Mouse (Mus musculus) cerebellum, postnatal 36 days (tissue): Measurements from ENCODE around the gene Ccl24.
"Not testable (repeated sequence)": the region's sequence is repeated elsewhere in the genome, so short reads cannot be mapped to it uniquely, and the experiment has no call there.

Experiments used
- DNase-seq, 2 experiments: peaks; one replicate each; pipeline ENCODE4 v3.0.0; 2021 to 2022; ENCODE audit warnings: mixed read lengths in 2 of 2

The Ccl24 gene

DNA sequence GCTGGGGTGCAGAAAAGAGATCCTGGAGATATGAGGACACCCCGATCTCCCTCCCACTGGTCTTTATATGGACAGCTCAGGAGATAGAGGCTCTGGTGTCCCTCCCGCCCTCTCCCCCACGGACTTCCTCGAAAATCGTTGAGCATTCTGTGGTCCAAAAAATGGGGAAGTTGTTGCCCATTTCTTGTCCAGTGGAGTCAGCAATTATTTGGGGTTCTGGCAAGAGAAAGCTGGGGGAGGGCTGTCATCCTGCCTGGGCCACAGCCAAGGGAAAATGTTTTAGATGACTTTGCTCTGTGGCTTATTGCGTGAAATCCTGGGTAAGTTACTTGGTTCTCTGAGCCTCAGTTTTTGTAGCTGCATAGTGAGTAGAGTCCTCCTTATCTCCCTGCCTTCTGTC lies at the start of gene Ccl24:
Ccl24 (minus strand) TSS at position 44 of the 400 bp plus-strand sequence.
- no peak for DNase-seq

- DNase-seq = no peak
Observed at GRCm38 (mm10) chr5:135621725-135622124, 48.9 kb upstream of the Ccl24 start.

- no peak for DNase-seq
Observed at GRCm38 (mm10) chr5:135620526-135620925, 47.7 kb upstream of the Ccl24 start.

DNA sequence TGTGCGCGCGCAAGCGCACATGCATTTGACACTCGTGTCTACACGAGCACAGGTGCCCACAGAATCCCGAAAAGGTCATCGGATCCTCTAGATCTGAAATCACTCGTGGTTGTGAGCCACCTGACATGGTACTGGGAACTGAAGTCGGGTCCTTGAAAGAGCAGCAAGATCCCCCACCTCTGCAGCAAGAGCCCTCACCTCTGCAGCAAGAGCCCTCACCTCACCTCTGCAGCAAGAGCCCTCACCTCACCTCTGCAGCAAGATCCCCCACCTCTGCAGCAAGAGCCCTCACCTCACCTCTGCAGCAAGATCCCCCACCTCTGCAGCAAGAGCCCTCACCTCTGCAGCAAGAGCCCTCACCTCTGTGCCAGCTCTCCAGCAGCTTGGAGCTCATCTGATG lies 46.9 kb upstream of the Ccl24 start:
- DNase-seq = not testable (repeated sequence)

- DNase-seq = no peak
Observed at GRCm38 (mm10) chr5:135609794-135610193, 36.9 kb upstream of the Ccl24 start.

DNA sequence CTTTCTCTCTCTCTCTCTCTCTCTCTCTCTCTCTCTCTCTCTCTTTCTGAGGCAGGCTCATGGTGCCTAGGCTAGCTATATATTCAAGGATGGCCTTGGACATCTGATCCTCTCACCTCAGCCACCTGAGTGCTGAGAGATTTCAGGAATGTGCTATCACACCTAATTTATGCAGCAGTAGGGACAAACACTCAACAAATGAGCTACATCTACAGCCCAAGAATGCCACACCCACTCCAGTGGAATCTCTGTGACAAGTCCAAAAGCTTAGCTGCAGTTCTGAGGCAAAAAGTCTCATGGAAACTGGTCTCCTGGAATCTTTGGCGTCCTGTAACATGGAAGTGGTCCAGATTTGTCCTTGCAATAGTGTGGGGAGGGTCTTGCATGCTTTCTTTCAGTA lies 34.7 kb upstream of the Ccl24 start:
- DNase-seq = no peak

- not testable (repeated sequence) for DNase-seq
Observed at GRCm38 (mm10) chr5:135606717-135607116, 33.9 kb upstream of the Ccl24 start.

DNA sequence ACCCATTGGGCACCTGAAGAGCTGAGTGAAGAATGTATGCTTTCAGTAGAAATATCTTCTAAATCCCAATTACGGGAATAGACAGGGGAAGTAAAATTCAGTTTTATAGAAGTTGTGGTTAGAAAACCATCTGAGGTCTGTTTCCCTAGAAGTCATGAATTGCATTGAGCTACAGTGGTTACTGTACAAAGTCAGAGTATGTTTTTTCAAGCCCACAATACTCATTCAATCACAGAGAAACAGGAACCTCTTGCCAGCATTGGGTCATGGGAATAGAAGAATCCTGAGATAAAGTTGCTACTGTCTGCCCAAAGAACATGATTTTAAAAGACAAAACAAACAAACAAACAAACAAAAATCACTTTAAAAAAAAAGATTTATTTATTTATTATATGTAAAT lies 31.8 kb upstream of the Ccl24 start:
- DNase-seq = not testable (repeated sequence)

DNA sequence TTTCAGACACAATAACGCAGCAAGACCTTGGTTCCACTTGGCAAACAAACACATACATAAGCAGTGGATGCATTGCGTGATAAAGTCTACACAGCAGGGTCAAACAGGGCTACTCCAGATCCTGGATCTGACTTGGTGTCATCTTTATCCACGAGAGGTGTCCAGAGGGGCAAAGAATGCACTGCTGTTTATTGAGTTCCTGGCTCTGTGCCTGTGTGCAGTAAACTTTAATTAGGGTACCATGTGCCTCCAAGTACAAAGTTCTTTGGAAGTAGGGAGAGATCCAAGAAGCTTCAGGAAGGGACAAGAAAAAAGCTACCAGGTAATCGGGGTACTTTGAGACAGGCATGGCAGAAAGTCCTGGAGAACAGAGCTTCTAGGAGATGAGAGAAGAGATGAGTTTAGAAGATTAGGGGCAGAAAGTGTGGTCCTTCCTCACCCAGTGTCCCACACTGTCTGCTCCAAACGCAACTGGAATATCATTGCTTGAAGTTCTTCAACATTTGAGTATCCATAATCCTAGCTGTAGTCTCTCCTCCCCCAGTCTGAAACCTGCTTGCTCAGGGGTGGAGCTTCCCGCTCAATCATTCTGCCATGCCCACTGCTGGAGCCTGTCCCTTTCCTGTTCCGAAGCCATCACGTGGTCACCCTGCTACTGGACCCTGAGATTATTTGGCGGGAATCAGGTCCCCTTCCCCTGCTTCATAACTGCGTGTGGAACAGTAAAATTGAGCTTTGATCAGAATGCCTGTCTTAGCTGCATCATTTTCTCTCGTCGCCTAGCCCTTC lies 17.3 kb upstream of the Ccl24 start:
- no peak for DNase-seq

- no peak for DNase-seq
Observed at GRCm38 (mm10) chr5:135587764-135588163, 14.9 kb upstream of the Ccl24 start.

- no peak for DNase-seq
Observed at GRCm38 (mm10) chr5:135585691-135586090, 12.8 kb upstream of the Ccl24 start.

- DNase-seq = no peak
Observed at GRCm38 (mm10) chr5:135582330-135582729, 9.5 kb upstream of the Ccl24 start.

DNA sequence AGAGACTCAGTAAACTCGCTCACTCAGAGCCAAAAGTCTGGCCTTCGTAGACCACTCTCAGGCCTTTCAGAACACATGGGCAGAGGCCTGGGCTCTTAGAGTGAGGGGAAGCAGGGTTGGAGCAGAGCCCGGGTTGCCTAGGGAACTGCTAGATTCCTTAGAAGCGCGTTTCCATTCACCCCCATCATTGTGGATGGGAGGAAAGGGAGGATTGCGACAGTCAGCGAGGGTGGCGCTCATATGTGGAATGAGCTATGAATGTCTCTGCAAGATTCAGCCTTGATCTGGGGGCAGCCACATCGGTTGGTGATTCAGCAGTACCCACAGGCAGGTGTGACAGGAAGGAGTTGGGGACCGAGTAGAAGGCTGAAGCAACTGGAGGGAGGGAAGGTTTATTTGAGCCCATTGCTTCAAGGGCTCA lies 6.5 kb upstream of the Ccl24 start:
- DNase-seq = no peak

- DNase-seq = no peak
Observed at GRCm38 (mm10) chr5:135576055-135576454, 3.2 kb upstream of the Ccl24 start.

DNA sequence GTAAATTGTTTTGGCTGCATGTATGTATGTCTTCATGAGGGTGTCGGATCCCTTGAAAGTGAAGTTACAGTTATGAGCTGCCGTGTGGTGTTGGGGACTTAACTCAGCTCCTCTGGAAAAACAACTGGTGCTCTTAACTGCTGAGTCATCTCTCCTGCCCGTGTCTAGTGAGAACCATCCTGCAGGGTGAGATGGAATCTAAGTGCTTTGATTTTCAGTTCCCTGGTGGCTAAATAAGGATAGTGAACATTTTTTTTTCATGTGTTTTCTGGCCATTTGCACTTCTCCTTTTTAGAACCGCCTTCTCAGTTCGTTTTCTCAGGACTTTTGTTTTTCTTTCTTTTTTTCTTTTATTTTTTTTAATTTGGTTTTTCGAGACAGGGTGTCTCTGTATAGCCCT lies 4.2 kb downstream of the Ccl24 start:
- DNase-seq = no peak

GRCm38 (mm10) chr5:135567556-135568265 lies 5.1 kb downstream of the Ccl24 start:
- no peak for DNase-seq

- DNase-seq = no peak
Observed at GRCm38 (mm10) chr5:135563469-135563868, 9.4 kb downstream of the Ccl24 start, which contains the start of gene Ccl26. TSS of gene Ccl26 (minus strand) at chr5:135563569.

DNA sequence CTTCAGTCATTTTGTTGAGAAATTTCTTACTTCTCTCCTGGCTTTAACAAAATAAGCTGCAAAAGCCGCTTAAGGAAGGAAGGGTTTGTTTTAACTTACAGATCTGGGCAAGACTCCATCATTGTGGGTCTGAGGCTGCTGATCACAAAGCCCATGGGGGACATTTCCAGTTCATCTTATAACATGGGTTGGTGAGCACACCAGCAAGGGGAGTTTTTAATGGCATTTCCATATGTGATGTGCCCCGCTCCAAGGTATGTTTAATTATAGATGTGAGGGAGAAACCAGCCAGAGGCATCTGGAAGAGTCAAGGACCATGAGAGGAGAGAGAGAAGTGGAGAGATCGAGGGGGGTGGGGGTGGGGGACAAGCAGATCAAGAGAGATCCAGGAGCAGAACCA lies 15.2 kb downstream of the Ccl24 start:
- no peak for DNase-seq

- no peak for DNase-seq
Observed at GRCm38 (mm10) chr5:135557051-135557450, 15.8 kb downstream of the Ccl24 start.

DNA sequence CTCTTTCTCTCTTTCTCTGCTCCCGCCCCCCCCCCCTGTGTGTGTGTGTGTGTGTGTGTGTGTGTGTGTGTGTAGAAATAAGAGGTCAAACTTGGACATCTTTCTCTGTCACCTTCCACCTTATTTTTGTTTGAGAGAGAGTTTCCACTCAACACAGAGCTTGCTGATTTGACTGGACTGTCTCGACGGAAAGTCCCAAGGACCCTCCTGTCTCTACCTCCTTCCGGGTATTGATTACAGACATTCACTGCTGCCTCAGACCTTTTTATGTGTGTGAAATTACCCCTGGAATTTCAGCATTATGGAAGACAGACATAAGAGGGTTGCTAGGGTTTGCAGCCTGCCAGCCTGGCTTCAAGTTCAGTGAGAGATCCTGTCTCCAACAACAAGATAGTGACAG lies 16.6 kb downstream of the Ccl24 start:
- no peak for DNase-seq

DNA sequence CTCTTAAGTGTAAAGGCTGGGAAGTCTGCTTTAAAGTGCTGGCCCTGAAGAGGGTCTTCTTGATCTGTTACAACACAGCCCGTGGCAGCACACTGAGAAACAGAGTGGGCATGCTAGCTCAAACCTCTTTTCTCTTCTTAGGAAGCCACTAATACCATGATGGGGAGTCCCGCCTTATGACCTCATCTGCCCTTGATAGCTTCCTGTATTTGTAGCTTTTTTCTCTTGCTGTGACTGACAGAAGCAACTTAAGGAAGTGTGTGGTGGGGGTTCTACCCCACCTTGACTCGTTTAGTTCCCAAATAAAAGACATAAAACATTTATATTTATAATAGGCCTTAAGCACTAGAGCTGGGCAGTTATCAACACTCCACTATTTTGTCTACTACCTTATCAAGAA lies 21.3 kb downstream of the Ccl24 start:
- no peak for DNase-seq

GRCm38 (mm10) chr5:135550910-135551309 lies 21.9 kb downstream of the Ccl24 start:
- no peak for DNase-seq

GRCm38 (mm10) chr5:135547990-135548389 lies 24.9 kb downstream of the Ccl24 start:
- DNase-seq = no peak
